Mouse (Mus musculus): ENCODE measurements around the gene Krtap19-2.

Krtap19-2 gene

DNA sequence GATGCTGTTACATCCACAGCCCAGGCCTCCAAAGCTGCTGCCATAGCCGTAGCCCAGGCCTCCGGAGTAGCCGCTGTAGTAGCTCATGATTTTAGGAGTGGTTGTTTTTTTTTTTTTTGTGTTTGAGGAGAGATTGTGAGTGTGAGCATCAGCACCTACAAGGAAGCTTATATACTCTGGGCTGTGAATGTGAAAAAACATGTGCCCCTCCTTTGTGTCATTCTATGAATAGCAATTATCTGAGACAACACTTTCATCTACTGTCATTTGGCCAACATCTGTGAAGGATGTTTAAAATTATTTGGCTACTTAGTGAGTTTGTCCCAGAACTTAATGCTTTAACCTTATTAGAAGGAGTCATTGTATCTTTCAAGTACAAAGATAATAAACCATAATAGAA, at the start of gene Krtap19-2:
Krtap19-2 (minus strand) TSS at position 101 of the 400 bp plus-strand sequence.
- DNase-seq (ENCODE audit: low spot score) = no peak

DNA sequence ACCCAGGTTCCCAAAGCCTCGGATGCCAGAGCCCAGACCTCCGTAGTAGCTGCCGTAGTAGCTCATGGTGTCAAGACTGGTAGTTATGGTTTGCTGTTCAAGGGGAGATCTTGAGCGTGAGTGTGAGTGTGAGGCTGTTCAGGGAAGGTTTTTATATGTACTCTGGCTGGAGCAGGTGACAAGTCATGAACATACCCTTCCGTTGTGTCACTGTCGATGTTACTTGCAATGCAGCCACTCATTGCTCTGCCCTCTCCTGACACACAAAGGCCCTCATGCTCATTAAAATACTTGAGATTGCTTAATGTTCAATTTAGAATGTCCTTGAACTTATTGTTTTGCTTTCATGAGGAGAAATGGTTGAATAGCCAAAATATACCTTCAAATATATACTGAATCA, 22.3 kb upstream of the Krtap19-2 start, which contains the start of gene Krtap19-5:
Krtap19-5 (minus strand) TSS at position 101 of the 400 bp plus-strand sequence.
- DNase-seq (ENCODE audit: low spot score) = no peak

DNA sequence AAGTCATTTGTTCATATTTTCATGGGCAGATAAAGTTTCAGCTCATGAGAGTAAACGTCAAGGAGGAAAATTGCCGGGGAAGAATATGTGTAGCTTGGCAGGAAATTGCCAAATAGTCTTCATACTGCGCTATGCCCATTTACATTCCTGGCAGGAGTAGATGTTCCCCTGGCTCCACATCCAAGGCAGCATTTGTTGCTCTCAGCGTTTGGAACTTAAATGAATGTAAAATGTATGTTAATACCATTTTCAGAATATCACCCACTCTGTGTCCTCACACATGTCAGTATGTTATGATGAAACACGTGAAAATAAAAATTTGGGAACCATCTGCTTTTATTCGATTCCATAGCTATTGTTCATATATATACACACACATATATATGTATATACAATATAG, 12.8 kb upstream of the Krtap19-2 start:
- no peak for DNase-seq (ENCODE audit: low spot score)

DNA sequence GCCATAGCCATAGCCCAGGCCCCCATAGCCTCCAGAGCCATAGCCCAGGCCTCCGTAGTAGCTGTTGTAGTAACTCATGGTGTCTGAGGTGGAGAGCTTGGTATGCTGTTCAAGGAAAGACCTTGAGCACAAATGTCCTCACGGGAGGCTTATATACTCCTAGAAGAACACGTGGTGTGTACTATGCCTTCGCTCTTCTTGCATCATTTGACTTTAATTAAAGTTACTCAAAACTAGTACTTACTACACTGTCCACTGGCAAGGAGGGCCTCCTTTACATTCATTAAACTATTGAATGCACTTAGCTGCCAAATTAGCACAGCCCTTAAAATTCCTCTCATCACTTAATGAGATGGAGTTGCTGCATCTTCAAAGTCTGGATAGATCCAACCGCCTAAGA, 10.9 kb upstream of the Krtap19-2 start, which contains the start of gene Krtap19-4:
Krtap19-4 (minus strand) TSS at position 101 of the 400 bp plus-strand sequence.
- DNase-seq (ENCODE audit: low spot score) = no peak

DNA sequence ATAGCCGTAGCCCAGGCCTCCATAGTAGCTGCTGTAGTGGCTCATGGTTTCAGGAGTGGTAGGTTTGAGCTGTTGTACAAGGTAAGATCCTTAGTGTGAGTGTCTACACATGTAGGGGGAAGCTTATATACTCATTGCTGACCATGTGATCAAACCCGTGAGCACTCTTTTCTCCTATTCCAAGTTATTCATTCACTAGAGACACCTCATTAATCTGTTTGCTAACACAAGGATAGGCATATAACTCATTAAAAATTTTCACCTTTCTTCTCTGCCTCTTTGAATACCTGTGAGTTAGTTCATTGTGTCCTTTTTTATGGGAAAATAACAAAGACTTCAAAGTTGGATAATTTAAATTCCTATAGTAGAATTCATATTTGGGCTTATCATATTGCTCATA, 3.9 kb upstream of the Krtap19-2 start, which contains the start of gene Krtap19-3:
Krtap19-3 (minus strand) TSS at position 101 of the 400 bp plus-strand sequence.
- no peak for DNase-seq (ENCODE audit: low spot score)

DNA sequence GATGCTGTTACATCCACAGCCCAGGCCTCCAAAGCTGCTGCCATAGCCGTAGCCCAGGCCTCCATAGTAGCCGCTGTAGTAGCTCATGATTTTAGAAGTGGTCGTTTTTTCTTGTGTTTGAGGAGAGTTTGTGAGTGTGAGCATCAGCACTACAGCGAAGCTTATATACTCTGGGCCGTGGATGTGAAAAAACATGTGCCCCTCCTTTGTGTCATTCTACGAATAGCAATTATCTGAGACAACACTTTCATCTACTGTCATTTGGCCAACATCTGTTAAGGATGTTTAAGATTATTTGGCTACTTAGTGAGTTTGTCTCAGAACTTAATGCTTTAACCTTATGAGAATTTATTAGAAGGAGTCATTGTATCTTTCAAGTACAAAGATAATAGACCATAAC, 4.8 kb downstream of the Krtap19-2 start, which contains the start of gene Krtap19-1:
Krtap19-1 (minus strand) TSS at position 101 of the 400 bp plus-strand sequence.
- no peak for DNase-seq (ENCODE audit: low spot score)

DNA sequence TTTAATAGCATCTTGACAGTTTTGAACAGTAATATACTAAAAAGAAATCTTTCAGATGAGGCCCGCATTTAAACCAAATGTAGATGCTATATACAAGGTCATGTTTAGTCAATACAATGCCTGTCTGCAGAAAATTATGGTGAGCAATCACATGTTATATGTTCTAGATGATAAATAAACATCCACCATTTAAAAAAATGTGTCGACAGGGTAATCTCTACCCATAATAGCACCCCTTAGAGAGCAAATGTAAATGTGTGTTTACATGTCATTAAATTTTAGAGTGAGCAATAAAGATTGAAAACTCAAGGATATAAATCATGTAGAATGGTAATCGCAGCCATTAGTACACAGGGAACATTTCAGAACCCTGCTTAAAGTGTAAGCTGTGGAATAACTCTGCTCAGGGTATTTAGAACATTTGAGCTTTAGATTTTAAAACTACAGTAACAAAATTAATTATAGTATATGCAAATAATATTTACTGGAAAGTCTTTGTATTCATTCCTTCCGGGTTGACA, 9.1 kb downstream of the Krtap19-2 start:
- DNase-seq (ENCODE audit: low spot score) = no peak

DNA sequence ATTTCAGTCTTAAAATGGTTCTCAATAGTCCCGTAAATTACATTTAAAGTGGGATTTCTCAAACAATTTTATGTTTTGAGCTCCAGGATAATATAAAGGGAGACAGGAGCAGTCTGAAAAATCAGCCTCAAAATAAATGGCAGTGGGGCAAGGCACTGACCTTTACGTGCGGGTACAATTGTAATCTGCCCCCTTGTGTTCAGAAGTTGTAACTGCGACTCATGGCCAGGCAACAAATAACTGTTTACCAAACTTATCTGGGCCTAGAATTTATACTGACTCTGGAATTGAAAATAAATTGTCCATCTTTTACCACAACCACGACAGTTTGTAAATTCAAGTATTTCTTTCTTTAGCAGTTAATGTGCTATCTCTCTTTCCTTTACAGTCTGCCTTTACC, 22.6 kb downstream of the Krtap19-2 start:
- peak; percentile 33 for DNase-seq (ENCODE audit: low spot score)

DNA sequence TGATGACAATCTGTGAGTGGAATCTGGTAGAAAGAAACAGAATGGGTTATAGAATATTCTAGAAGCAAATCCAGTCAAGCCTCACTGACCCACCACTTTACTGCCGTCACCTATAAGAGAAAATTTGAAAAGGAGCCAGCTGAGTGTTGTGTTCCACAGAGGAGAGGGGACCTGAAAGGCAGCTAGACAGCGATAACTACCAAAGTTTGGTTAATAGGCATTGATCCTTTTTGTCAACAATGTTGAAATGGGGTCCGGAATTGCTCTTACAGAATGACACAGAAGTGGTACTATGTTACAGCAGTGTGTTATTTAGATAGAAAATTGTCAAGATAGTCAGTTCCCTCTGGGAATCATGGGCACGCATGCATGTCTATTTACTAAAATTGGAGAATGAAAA, 25.5 kb downstream of the Krtap19-2 start:
- DNase-seq (ENCODE audit: low spot score) = no peak

DNA sequence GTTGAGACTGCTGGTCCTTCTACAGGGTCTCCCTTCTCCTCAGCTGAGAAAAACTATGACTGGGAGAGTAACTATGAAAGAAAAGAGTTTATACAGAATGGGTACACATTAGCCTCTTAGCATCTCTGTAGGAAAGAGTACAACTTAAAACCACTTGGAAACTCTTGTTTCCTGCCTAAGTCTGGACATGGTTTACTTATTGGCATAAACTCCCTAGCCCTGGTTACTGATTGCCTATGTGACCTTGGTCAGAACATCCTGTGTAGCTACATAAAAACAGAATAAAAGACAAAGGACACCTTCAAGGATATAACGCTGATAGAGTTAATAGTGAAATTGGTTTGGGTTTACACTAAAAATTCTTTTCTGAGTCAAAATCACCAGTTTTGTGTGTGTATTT, 26.7 kb downstream of the Krtap19-2 start:
- no peak for DNase-seq (ENCODE audit: low spot score)

DNA sequence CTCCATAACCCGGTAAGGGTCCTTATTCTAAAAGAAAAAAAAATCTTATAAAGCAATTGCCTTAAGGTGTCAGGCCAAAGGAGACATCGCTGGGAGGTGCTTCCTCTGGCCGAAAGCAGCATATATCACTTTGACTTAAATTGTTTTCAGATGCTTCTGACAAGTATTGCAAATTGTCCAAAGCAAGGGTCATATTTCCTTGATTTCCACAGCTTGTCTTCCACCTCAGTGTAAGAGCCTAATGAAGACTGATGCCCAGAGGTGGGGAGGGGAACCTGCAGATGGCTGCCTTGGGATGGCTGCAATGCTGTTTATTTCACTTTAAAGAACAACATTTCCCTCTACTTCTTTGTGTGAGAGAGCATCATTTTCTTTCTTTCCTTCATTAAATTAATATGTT, 47.1 kb downstream of the Krtap19-2 start:
- no peak for DNase-seq (ENCODE audit: low spot score)

DNA sequence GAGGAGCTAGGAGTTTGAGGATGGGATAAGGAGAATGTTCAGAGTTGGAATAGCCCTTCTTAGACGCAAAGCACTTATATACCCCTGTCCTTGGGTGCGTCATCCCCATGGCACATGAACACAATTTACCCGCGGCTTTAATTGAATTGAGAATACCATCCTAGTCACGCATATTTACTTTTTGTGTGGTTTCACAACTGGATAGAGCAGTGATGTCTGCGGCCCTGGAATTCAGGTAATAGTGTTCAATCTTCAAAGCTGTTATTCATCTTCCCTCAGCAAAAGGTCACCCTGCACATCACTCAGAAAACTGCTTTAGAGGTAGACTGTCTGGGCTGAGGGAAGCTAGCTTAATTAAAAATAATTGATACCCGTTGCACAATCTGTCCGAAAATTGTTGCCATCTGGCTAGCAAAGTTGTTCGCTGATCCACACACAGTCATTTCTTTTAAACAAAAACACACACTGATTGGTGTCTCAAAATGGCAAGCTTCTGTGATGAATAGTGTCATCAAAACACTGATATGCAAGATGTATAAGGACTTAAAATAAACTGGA, 47.9 kb downstream of the Krtap19-2 start, which contains the start of gene Krtap14:
Krtap14 (minus strand) TSS at position 51 of the 558 bp plus-strand sequence.
- no peak for DNase-seq (ENCODE audit: low spot score)

DNA sequence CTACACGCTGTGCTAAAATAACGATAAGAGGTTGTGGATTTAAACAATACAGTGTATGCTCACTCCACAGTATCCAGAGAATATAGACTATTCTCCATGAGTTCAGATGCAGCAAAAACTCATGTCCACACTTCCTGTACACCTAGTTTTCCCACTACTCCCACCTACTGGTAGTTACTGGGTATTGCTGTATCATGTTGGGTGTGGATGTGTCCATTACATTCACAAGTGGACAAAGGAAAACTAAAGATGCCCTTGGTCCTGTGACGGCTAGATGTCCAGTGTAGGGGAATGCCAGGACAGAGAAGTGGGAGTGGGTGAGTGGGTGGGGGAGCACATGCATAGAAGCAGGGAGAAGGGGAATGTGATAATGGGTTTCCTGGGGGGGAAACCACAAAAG, 50.3 kb downstream of the Krtap19-2 start:
- no peak for DNase-seq (ENCODE audit: low spot score)
